Mouse (Mus musculus) mature B cell (primary cell): Measurements from ENCODE around the gene Smco3.

Source experiments
- in situ Hi-C: fragments of 300-500 bp; cut with MboI; formaldehyde crosslinking; loops from 2 replicates; pipeline ENCODE4 v1.14.3; 2019

Gene Smco3

GRCm38 (mm10) chr6:136847267-136847666 lies 12.0 kb upstream of the Smco3 start:
- in situ Hi-C loops, result no loop called here

DNA sequence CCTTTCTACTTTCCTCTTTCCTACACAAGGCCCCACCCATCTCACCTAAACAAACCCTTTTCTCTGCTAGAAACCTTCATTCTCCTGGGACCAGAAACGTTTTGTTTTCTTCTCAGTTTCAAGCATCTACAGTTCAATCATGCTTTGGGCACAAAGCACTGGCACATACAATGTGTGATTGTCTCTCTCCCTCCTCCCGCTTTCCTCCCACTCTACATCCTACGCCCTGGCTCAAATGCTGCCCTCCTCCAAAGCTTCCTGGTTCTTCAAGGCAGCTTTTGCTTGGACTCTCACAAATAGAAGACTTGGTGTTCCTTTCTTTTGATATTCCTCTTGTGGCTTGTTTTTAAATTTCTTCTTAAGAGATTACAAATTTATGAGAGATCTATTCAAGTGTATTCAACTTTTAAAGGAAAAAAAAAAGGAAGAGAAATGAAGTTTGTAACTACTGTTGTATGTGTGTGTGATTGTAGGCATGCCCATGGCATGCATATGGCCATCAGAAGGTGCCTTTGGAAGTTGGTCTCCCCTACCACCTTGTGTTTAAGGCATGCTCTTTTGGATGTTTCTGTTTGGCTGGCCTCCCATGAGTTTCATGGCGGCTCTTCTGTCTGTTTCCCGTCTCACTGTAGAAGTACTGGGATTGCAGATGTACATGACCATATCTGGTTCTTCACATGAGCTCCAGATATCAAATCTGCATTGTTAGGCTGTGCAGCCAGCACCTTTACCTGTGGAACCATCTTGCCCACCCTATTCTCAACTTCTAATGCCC lies 10.6 kb upstream of the Smco3 start:
- in situ Hi-C loops, result no loop called here

GRCm38 (mm10) chr6:136844903-136845302 lies 9.7 kb upstream of the Smco3 start:
- in situ Hi-C loops, result no loop called here

GRCm38 (mm10) chr6:136837323-136837722 lies 2.1 kb upstream of the Smco3 start:
- in situ Hi-C loops, result no loop called here

- in situ Hi-C loops, result no loop called here
Measured at GRCm38 (mm10) chr6:136831712-136832111, 3.5 kb downstream of the Smco3 start.

- in situ Hi-C loops, result no loop called here
Measured at GRCm38 (mm10) chr6:136828681-136829080, 6.6 kb downstream of the Smco3 start.

GRCm38 (mm10) chr6:136827881-136828561 lies 7.2 kb downstream of the Smco3 start, which contains the start of gene Wbp11:
Gene Wbp11 (minus strand): TSS chr6:136828233.
- in situ Hi-C loops, result no loop called here

DNA sequence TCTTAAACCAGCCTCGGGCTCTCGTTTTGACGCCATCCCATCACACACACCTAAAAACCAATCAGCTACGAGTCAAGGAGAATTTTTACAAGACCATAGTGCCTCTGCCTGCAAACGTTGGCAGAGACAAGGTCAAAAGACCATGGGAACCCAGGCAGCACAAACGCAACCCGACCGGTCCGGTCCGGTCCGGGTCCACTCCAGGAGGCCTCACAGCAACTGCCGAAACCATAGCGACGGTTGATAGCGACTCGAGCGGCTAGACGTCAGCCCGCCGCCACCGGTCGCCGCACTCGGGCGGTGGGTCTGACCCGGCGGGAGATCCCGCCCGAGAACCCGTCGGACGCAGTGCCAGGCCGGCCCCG lies 7.8 kb downstream of the Smco3 start, which contains the start of gene BC049715:
BC049715 (plus strand) TSS at position 111 of the 365 bp plus-strand sequence.
- in situ Hi-C loops, result no loop called here

- in situ Hi-C loops, result no loop called here
Measured at GRCm38 (mm10) chr6:136827116-136827515, 8.1 kb downstream of the Smco3 start.

DNA sequence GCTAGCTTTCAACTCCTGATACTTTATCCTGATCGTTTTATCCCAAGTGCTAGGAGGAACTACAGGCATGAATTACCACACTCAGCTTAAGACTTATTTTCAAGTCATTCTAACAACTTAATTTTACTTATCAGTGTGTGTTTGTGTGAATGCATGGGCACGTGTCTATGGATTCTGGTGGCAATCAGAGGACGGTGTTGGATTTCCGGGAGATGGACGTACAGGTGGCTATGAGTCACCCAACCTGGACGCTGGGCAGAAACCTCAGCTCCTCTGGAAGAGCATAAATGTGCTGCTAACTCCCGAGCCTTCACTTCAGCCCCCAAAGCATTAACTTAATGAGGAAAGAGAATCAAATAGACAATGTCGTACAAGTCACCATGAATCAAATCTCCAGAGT lies 10.3 kb downstream of the Smco3 start:
- in situ Hi-C loops, result no loop called here

- in situ Hi-C loops, result no loop called here
Measured at GRCm38 (mm10) chr6:136821086-136821485, 14.2 kb downstream of the Smco3 start.

GRCm38 (mm10) chr6:136820381-136820780 lies 14.9 kb downstream of the Smco3 start:
- in situ Hi-C loops, result no loop called here

GRCm38 (mm10) chr6:136817549-136817948 lies 17.7 kb downstream of the Smco3 start:
- in situ Hi-C loops, result no loop called here

GRCm38 (mm10) chr6:136816826-136817225 lies 18.4 kb downstream of the Smco3 start:
- in situ Hi-C loops, result no loop called here

DNA sequence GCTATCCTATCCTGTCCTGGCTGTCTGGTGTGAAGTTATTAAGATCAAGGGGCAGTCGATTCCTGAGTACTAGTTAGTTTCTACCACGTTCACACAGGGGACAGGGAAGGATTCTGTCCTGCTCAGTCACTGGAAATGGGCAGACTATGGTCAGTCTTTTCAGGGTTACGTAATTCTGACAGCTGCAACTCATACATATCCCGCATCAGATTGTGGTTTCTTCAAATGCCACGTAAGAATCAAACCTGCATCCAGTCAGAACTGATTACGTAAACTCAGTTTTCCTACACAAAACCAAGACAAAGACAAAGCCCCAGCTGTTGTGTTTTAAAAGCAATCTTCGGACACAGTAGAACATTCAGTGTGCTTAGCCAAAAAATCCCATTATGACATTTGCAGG lies 19.9 kb downstream of the Smco3 start:
- in situ Hi-C loops, result no loop called here

DNA sequence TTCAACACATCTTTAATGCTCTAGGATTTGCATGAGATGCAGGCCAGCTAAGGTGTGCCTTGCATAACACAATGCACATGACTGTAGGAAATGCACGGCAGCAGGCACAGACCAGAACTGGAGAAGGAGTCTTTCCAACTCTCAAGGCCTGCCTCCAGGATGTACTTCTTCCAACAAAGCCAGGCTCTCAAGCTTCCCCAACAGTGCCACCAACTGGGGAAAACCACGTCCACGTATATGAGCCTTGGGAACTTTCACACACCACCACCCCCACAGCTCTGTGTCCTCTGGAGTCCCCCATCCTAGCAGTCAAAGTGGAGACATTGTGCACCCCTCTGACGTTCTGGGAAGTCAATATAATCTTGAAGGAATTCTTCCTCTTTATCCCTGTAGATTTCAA lies 22.1 kb downstream of the Smco3 start:
- in situ Hi-C loops, result no loop called here

DNA sequence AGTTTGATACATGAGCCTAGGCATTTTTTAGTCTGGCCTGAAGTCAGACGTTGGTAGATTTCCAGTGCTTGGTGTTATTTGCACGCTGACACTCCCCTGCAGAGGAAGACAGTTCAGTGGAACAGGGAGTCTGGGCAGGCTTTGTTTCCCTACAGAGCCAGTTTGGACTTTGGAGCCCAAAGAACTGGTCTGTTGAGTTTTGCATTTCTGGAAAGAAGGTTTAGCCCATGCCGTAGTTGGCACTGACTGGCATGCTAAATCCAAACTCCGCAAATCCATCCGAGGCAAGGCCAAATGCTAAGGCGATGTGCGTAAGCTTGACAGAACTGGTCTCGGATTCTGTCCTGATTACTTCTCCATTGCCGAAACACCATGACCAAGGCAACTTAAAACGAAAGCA lies 24.1 kb downstream of the Smco3 start:
- in situ Hi-C loops, result no loop called here

DNA sequence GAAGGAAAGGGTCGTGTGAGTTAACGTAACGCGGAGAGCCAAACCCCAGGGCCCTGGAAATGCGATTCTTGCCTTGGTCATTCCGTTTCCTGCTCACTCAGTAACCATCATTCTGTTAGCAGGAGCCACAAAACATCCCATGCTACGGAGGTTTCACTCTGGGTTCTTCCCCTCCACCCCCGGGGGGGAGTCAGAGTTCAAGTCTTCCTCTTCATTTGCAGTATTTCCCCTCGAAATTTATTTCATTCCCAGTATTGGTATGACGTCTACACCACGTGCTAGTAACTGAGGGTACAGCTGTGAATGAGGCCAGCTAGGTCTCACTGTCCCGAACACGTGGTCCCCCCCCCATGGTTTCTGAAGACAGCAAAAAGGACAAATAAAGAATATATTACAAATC lies 25.6 kb downstream of the Smco3 start:
- in situ Hi-C loops, result no loop called here

GRCm38 (mm10) chr6:136809077-136809476 lies 26.2 kb downstream of the Smco3 start:
- in situ Hi-C loops, result no loop called here

DNA sequence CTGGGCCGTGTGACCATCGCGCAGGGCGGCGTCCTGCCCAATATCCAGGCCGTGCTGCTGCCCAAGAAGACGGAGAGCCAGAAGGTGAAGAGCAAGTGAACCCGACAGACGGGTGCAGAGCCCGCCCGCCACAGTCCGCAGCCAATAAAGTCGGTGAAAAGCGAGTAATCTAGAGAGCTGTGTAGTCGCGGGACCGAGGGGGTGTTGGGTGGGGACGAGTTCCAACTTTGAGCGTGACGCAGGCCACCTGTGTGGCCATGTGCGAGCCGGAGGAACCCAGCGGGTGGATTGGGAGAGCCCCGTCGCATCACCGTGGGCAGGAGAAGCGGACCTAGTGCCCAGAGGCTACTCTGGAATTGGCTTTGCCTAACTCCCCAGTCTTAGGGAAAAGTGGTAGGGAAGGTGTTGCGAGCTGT lies 26.6 kb downstream of the Smco3 start:
- in situ Hi-C loops, result no loop called here

DNA sequence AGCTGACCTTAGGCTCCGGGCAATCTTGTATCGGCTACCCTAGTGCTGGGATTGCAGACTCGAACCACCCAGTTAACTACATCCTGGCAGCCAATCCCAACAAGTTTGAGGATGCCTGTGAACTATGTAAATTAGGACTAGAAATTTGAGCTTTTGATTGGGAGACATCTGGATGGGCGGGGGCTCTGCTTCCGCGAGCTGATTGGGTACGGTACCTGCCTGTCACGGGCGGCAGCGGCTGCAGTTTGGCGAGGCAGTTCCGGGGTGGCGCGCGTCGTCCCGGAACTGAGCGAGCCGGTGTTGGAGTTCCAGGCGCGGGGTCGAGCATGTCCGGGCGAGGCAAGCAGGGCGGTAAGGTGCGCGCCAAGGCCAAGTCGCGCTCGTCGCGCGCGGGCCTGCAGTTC lies 27.2 kb downstream of the Smco3 start, which contains the start of gene H2afj:
H2afj (plus strand) TSS at position 231 of the 404 bp plus-strand sequence.
- in situ Hi-C loops, result no loop called here

GRCm38 (mm10) chr6:136807395-136808013 lies 27.7 kb downstream of the Smco3 start:
- in situ Hi-C loops, result no loop called here

DNA sequence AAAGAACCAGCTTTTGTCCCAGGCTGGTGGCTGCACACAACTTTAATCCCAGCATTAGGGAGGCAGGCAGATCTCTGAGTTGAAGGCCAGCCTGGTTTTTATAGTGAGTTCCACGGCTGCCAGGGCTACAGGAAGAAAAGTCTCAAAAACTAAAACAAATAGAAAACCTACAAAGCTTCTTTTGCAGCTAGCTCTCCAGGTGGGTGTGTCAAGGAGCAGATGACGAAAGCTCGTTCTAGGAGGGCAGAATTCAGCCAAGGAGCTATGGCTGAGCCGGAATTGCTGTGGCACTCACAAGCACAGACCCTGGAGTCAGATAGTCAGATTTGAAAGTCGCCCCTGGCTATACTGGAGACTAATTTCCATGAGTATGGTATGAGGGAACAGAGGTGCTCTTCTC lies 28.4 kb downstream of the Smco3 start:
- in situ Hi-C loops, result no loop called here
